Mouse (Mus musculus) CH12.LX (cell line): Measurements from ENCODE around the gene Hook1.

Experiments
- EP300 ChIP-seq: IDR thresholded peaks from 2 replicates; pipeline ENCODE4 v1.6.1; 2011; ENCODE audit warnings: low read length, improper control_type of control experiment
- HCFC1 ChIP-seq: IDR thresholded peaks from 2 replicates; pipeline ENCODE4 v1.6.1; 2012; ENCODE audit warnings: low read depth, mild to moderate bottlenecking, inconsistent platforms, low read length, improper control_type of control experiment
- KAT2A ChIP-seq: IDR thresholded peaks from 2 replicates; pipeline ENCODE4 v1.6.1; 2012; ENCODE audit warnings: low read length, improper control_type of control experiment, inconsistent platforms; ENCODE audit not compliant: insufficient replicate concordance
- MYC ChIP-seq: IDR thresholded peaks from 2 replicates; pipeline ENCODE4 v1.6.1; 2011; ENCODE audit warnings: low read depth, mild to moderate bottlenecking, improper control_type of control experiment, low read length
- RAD21 ChIP-seq: IDR thresholded peaks from 2 replicates; pipeline ENCODE4 v1.6.1; 2011; ENCODE audit warnings: low read depth, mild to moderate bottlenecking, low read length, improper control_type of control experiment, moderate library complexity

- no peak for TF ChIP-seq HCFC1
- no peak for TF ChIP-seq RAD21
- no peak for TF ChIP-seq EP300
- TF ChIP-seq MYC: no peak
- TF ChIP-seq KAT2A: no peak
These were observed 49.8 kb downstream of the Hook1 start for GRCm38 (mm10) chr4:96016875-96017274.
